Mouse (Mus musculus) ES-E14 (cell line): ENCODE measurements at regions not wholly inside any gene's neighbourhood (a gene's known extent, or its start where the extent isn't known, plus 50 kb on each side); places are given as distances from the start of the nearest gene placed in this dataset.

Experiments
- MAFK ChIP-seq: IDR thresholded peaks from 2 replicates; pipeline ENCODE4 v1.6.1; 2014; ENCODE audit warnings: mild to moderate bottlenecking, low read depth, low read length, inconsistent platforms; ENCODE audit not compliant: insufficient read depth
- ZC3H11A ChIP-seq: IDR thresholded peaks from 2 replicates; pipeline ENCODE4 v1.6.1; 2012; ENCODE audit warnings: low read depth, mild to moderate bottlenecking, inconsistent platforms, low read length, borderline replicate concordance
- ZNF384 ChIP-seq: IDR thresholded peaks from 2 replicates; pipeline ENCODE4 v1.6.1; 2012; ENCODE audit warnings: low read depth, low read length, inconsistent platforms

GRCm38 (mm10) chr3:62271703-62272102 is 66.4 kb upstream of the Arhgef26 start:
- TF ChIP-seq ZNF384 (no peak), ZC3H11A (no peak), MAFK (no peak)
